Mouse (Mus musculus) G1E (cell line): ENCODE data around the gene Raly.

Experiments used
- CTCF ChIP-seq: IDR thresholded peaks from 2 replicates; pipeline ENCODE4 v1.5.1; 2012; ENCODE audit warnings: low read depth, low read length, inconsistent platforms, mixed read lengths
- GATA1 ChIP-seq: IDR thresholded peaks from 2 replicates; pipeline ENCODE4 v1.6.1; 2012; ENCODE audit warnings: borderline replicate concordance, low read length, inconsistent platforms, mixed read lengths
- POLR2AphosphoS5 ChIP-seq: IDR thresholded peaks from 2 replicates; pipeline ENCODE4 v1.6.1; 2012; ENCODE audit warnings: low read depth, low read length, inconsistent platforms; ENCODE audit not compliant: insufficient replicate concordance

DNA sequence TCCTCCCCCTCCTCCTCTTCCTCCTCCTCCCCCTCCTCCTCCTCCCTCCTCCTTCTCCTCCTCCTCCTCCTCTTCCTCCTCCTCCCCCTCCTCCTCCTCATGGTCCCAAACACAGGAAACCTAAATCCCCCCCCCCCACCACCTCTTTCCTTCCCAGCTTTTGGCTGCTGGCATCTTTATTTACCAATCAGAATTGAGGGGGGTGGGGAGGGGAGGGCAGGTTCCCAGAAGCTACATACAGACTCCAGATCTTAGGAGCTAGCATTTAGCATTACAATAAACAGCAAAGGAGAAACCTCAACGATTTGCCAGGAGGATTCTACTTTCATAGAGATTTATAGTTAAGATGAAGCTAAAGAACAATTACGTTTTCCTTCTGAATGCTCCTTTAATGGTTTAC lies 114.9 kb downstream of the Raly start:
- TF ChIP-seq CTCF (no peak), POLR2AphosphoS5 (no peak), GATA1 (no peak)
